Mouse (Mus musculus): ENCODE results near the gene Mrps26. TPM values are rescaled to one million over a fixed set of nuclear protein-coding genes. Genes with fewer than 3 reads are reported as not detected.
A peak's percentile ranks its signal among the peaks of the same experiment; 100 is the strongest.
"Not testable (repeated sequence)": the region's sequence is repeated elsewhere in the genome, so short reads cannot be mapped to it uniquely, and the experiment has no call there.

Gene Mrps26
- 75.2 and 78.6 TPM in 2 replicates for polyA plus RNA-seq (2014; fragmentation: Nextera tagmentation; extraction: Ambion mirVana)

DNA sequence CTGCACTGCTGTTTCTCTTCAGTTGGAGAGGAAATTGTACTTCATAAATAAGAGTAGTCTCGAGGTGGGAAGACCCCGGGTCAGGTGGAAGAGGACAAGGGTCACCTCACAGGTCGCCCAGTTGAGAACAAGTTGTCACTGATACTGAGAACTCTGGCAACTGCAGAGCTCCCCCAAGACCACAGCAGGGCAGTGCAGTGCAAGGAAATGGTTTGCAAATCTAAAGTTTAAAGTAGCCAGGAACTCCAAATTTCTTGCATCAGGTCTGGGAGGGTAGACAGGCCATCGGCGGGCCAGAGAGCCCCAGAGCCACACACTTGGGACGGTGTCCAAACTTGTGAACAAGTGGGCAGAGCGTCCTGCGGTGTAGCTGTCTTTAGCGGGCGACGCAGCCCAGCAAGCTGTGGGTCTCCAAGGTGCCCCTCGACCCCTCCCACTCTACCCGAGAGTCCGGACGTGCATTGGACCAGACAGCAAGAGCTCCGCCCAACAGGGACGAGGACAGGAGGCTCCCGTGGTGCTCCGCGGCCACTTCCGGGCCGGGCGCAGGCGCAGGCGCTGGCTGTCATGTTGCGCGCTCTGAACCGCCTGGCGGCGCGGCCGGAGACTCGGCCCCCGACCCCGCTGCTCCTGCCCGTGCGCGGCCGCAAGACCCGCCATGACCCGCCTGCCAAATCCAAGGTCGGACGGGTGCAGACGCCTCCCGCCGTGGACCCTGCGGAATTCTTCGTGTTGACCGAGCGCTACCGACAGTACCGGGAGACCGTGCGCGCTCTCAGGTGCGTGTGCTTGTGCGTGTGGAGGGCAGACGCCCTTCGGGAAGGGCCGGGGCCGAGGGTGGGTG, at the start of gene Mrps26:
TSS of gene Mrps26 (plus strand) at position 531 of the 844 bp plus-strand sequence.
- peaks cover 2% of the 10 kb centered on the region; the same call in 1 of the 2 replicates for H3K36me3 ChIP-seq (ENCODE audit: control insufficient read depth, insufficient read depth, low read length)
- DNase-seq (ENCODE audit: low spot score, missing footprints) (peak; percentile 98), ATAC-seq (ENCODE audit: low FRiP score) (peak; percentile 99)
- H3K4me1 ChIP-seq (ENCODE audit: control insufficient read depth, insufficient read depth, low read length) = peaks cover 10% of the 10 kb centered on the region
- WGBS = under 1% methylated on average over 60 of the region's 61 CpGs
- H3K9ac ChIP-seq (ENCODE audit: low read length) = peak within 1 kb of the TSS; percentile 85
- no peak within 1 kb of the TSS; the same call in 1 of the 2 replicates for H3K27ac ChIP-seq (ENCODE audit: low read depth, low read length)
- peak within 1 kb of the TSS; percentile 71 for H3K4me2 ChIP-seq
- H3K4me3 ChIP-seq (ENCODE audit: low read depth, low read length) = peak within 1 kb of the TSS; percentile 86
- no peaks in the 10 kb centered on the region for H3K27me3 ChIP-seq (ENCODE audit: control insufficient read depth, insufficient read depth, low read length)
- H3K9me3 ChIP-seq (ENCODE audit: control insufficient read depth, low read length) = no peaks in the 10 kb centered on the region

DNA sequence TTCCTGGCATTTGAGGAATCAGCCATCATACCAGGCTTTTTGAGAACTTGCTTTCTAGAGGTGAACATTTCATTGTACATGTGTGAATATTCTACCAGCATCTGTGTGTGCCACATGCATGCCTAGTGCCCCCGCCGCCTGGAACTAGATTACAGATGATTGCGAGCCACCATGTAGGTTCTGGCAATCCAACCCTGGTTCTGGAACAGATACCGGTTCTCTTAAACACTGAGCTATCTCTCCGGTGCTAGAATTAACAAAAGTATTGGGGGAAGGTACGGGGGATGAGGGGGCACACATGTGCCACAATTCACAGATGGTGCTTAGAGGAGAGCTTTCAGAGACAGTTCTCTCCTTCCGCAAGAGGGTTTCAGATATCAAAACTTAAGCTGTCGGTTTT, 49.6 kb upstream of the Mrps26 start:
- DNase-seq (ENCODE audit: low spot score, missing footprints) (peak; percentile 68), ATAC-seq (ENCODE audit: low FRiP score) (no peak)
- Histone ChIP-seq H3K4me1 (ENCODE audit: control insufficient read depth, insufficient read depth, low read length) (peaks cover 6% of the 10 kb centered on the region; the same call in 1 of the 2 replicates), H3K4me3 (ENCODE audit: low read depth, low read length) (no peak overlapping the region), H3K36me3 (ENCODE audit: control insufficient read depth, insufficient read depth, low read length) (0 out of 2 replicates have a peak, but pooled peaks cover under 1% of the 10 kb centered on the region), H3K27ac (ENCODE audit: low read depth, low read length) (no peak overlapping the region), H3K4me2 (no peak overlapping the region), H3K27me3 (ENCODE audit: control insufficient read depth, insufficient read depth, low read length) (no peaks in the 10 kb centered on the region), H3K9ac (ENCODE audit: low read length) (no peak overlapping the region), H3K9me3 (ENCODE audit: control insufficient read depth, low read length) (no peaks in the 10 kb centered on the region)
- 92% methylated on average over 8 of the region's 8 CpGs for WGBS

DNA sequence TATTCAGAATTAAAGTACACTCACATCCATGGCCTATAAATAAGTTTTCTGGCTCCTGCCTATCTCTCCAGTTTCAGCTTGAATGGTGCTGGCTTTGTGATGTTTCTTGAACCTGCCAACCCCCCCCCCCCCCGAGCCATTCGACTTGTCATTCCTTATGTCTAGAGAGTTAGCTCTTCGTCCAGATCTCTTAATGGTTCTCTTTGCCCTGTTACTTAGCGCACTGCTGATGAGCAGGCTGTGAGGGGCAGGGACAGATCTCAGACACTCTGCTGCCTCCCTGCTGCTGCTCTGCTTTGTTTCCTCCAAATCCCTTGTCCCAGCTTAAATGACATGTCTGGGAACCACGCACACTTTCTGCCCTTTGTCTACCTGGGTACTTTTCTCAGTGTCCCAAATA, 47.8 kb upstream of the Mrps26 start:
- no peaks in the 10 kb centered on the region for H3K27me3 ChIP-seq (ENCODE audit: control insufficient read depth, insufficient read depth, low read length)
- H3K9ac ChIP-seq (ENCODE audit: low read length) = no peak overlapping the region; the same call in 1 of the 2 replicates
- 18% methylated on average over 5 of the region's 5 CpGs for WGBS
- H3K4me3 ChIP-seq (ENCODE audit: low read depth, low read length) = no peak overlapping the region
- peaks cover 6% of the 10 kb centered on the region; the same call in 1 of the 2 replicates for H3K4me1 ChIP-seq (ENCODE audit: control insufficient read depth, insufficient read depth, low read length)
- no peaks in the 10 kb centered on the region for H3K9me3 ChIP-seq (ENCODE audit: control insufficient read depth, low read length)
- H3K4me2 ChIP-seq = no peak overlapping the region
- H3K36me3 ChIP-seq (ENCODE audit: control insufficient read depth, insufficient read depth, low read length) = peaks cover 8% of the 10 kb centered on the region; the same call in 1 of the 2 replicates
- no peak overlapping the region for H3K27ac ChIP-seq (ENCODE audit: low read depth, low read length)
- DNase-seq (ENCODE audit: low spot score, missing footprints) = peak; percentile 84
- ATAC-seq (ENCODE audit: low FRiP score) = no peak

DNA sequence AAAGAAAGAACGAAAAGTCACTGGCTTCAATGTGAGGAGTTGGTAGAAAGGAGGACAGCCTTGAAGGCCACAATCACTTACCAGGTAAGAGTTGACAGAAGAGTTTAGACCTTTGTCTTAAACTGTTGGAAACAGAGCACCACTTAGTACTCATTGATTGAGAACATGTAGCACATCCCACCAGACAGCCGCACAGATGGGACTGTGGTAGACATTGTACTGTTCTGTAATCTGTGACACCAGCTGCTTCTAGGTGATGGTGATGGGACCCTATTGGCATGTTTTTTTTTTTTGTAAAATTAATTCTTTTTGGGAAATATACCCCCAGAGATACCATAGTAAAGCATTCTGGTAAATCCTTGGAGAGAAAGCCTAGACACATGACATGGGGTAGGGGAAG, 41.6 kb upstream of the Mrps26 start:
- no peaks in the 10 kb centered on the region for H3K27me3 ChIP-seq (ENCODE audit: control insufficient read depth, insufficient read depth, low read length)
- H3K4me2 ChIP-seq = no peak overlapping the region
- no peak overlapping the region for H3K4me3 ChIP-seq (ENCODE audit: low read depth, low read length)
- DNase-seq (ENCODE audit: low spot score, missing footprints) (no peak), ATAC-seq (ENCODE audit: low FRiP score) (no peak)
- H3K4me1 ChIP-seq (ENCODE audit: control insufficient read depth, insufficient read depth, low read length) = no peaks in the 10 kb centered on the region
- H3K9ac ChIP-seq (ENCODE audit: low read length) = no peak overlapping the region
- no peak overlapping the region for H3K27ac ChIP-seq (ENCODE audit: low read depth, low read length)
- peaks cover 10% of the 10 kb centered on the region for H3K36me3 ChIP-seq (ENCODE audit: control insufficient read depth, insufficient read depth, low read length)
- WGBS = 97% methylated on average over 2 of the region's 2 CpGs
- no peaks in the 10 kb centered on the region for H3K9me3 ChIP-seq (ENCODE audit: control insufficient read depth, low read length)

DNA sequence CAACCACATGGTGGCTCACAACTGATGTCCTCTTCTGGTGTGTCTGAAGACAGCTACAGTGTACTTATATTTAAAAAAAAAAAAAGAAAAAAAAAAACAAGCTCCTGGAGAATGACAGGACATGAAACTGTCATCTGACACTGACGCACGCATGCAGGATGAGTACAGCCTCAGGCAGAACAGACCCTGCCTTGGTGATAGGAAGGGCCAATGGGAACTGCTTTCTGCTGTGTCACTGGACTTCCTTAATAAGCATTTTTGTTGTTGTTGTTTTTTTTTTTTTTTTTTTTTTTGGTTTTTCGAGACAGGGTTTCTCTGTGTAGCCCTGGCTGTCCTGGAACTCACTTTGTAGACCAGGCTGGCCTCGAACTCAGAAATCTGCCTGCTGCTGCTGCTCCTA, 38.1 kb upstream of the Mrps26 start:
- H3K36me3 ChIP-seq (ENCODE audit: control insufficient read depth, insufficient read depth, low read length); ATAC-seq (ENCODE audit: low FRiP score); H3K27ac ChIP-seq (ENCODE audit: low read depth, low read length); H3K9me3 ChIP-seq (ENCODE audit: control insufficient read depth, low read length); H3K4me1 ChIP-seq (ENCODE audit: control insufficient read depth, insufficient read depth, low read length); H3K4me3 ChIP-seq (ENCODE audit: low read depth, low read length); DNase-seq (ENCODE audit: low spot score, missing footprints); H3K27me3 ChIP-seq (ENCODE audit: control insufficient read depth, insufficient read depth, low read length); H3K4me2 ChIP-seq; H3K9ac ChIP-seq (ENCODE audit: low read length): not testable (repeated sequence)
- 89% methylated on average over 3 of the region's 4 CpGs for WGBS

GRCm38 (mm10) chr2:130528457-130528856, 35.1 kb upstream of the Mrps26 start:
- 83% methylated on average over 6 of the region's 6 CpGs for WGBS
- DNase-seq (ENCODE audit: low spot score, missing footprints) = no peak
- H3K9me3 ChIP-seq (ENCODE audit: control insufficient read depth, low read length) = no peaks in the 10 kb centered on the region
- H3K27me3 ChIP-seq (ENCODE audit: control insufficient read depth, insufficient read depth, low read length) = no peaks in the 10 kb centered on the region
- no peak overlapping the region for H3K4me3 ChIP-seq (ENCODE audit: low read depth, low read length)
- H3K36me3 ChIP-seq (ENCODE audit: control insufficient read depth, insufficient read depth, low read length) = no peaks in the 10 kb centered on the region; the same call in 1 of the 2 replicates
- no peak overlapping the region for H3K9ac ChIP-seq (ENCODE audit: low read length)
- H3K27ac ChIP-seq (ENCODE audit: low read depth, low read length) = no peak overlapping the region
- H3K4me2 ChIP-seq = no peak overlapping the region
- no peaks in the 10 kb centered on the region for H3K4me1 ChIP-seq (ENCODE audit: control insufficient read depth, insufficient read depth, low read length)
- ATAC-seq (ENCODE audit: low FRiP score) = no peak

- peaks cover 4% of the 10 kb centered on the region for H3K36me3 ChIP-seq (ENCODE audit: control insufficient read depth, insufficient read depth, low read length)
- ATAC-seq (ENCODE audit: low FRiP score) (no peak), DNase-seq (ENCODE audit: low spot score, missing footprints) (no peak)
- no peaks in the 10 kb centered on the region for H3K27me3 ChIP-seq (ENCODE audit: control insufficient read depth, insufficient read depth, low read length)
- H3K27ac ChIP-seq (ENCODE audit: low read depth, low read length) = no peak overlapping the region
- no peak overlapping the region for H3K9ac ChIP-seq (ENCODE audit: low read length)
- no peaks in the 10 kb centered on the region for H3K9me3 ChIP-seq (ENCODE audit: control insufficient read depth, low read length)
- 93% methylated on average over 2 of the region's 2 CpGs for WGBS
- H3K4me1 ChIP-seq (ENCODE audit: control insufficient read depth, insufficient read depth, low read length) = no peaks in the 10 kb centered on the region
- no peak overlapping the region for H3K4me2 ChIP-seq
- no peak overlapping the region for H3K4me3 ChIP-seq (ENCODE audit: low read depth, low read length)
These were observed 34.3 kb upstream of the Mrps26 start for GRCm38 (mm10) chr2:130529290-130529689.

- no peak for DNase-seq (ENCODE audit: low spot score, missing footprints)
- WGBS = 81% methylated on average over 7 of the region's 7 CpGs
- ATAC-seq (ENCODE audit: low FRiP score) = no peak
- H3K9me3 ChIP-seq (ENCODE audit: control insufficient read depth, low read length) = no peaks in the 10 kb centered on the region
- H3K36me3 ChIP-seq (ENCODE audit: control insufficient read depth, insufficient read depth, low read length) = peaks cover 4% of the 10 kb centered on the region
- no peak overlapping the region for H3K27ac ChIP-seq (ENCODE audit: low read depth, low read length)
- H3K9ac ChIP-seq (ENCODE audit: low read length) = no peak overlapping the region
- H3K4me2 ChIP-seq = no peak overlapping the region
- no peaks in the 10 kb centered on the region for H3K27me3 ChIP-seq (ENCODE audit: control insufficient read depth, insufficient read depth, low read length)
- no peaks in the 10 kb centered on the region for H3K4me1 ChIP-seq (ENCODE audit: control insufficient read depth, insufficient read depth, low read length)
- H3K4me3 ChIP-seq (ENCODE audit: low read depth, low read length) = no peak overlapping the region
These were observed 33.6 kb upstream of the Mrps26 start for GRCm38 (mm10) chr2:130529925-130530324.

DNA sequence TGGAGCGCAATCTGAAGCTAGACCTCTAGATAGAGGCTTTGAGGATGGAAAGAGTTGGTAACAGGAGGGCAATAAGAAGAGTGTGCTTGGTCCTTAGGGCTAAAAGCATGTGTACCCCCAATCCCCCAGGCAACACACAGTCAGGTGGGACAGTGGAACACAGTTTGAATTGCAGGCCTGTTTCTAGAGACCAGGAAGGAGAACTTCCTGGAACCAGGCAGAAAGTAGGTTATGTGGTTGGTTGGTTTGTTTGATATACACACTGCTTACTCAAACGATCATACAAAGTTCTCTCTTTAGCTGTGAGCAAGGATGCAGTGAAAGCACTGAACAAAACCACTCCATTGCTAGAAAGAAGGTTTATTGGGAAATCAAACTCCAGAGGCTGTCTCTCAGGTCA, 31.3 kb upstream of the Mrps26 start:
- Histone ChIP-seq H3K4me1 (ENCODE audit: control insufficient read depth, insufficient read depth, low read length) (no peaks in the 10 kb centered on the region), H3K36me3 (ENCODE audit: control insufficient read depth, insufficient read depth, low read length) (peaks cover 4% of the 10 kb centered on the region), H3K9me3 (ENCODE audit: control insufficient read depth, low read length) (no peaks in the 10 kb centered on the region), H3K4me3 (ENCODE audit: low read depth, low read length) (no peak overlapping the region), H3K27ac (ENCODE audit: low read depth, low read length) (no peak overlapping the region), H3K9ac (ENCODE audit: low read length) (no peak overlapping the region), H3K27me3 (ENCODE audit: control insufficient read depth, insufficient read depth, low read length) (no peaks in the 10 kb centered on the region), H3K4me2 (no peak overlapping the region)
- 93% methylated on average over 2 of the region's 2 CpGs for WGBS
- no peak for ATAC-seq (ENCODE audit: low FRiP score)
- DNase-seq (ENCODE audit: low spot score, missing footprints) = no peak
